Mouse (Mus musculus): ENCODE measurements around the gene Rabgap1l.

Gene Rabgap1l

DNA sequence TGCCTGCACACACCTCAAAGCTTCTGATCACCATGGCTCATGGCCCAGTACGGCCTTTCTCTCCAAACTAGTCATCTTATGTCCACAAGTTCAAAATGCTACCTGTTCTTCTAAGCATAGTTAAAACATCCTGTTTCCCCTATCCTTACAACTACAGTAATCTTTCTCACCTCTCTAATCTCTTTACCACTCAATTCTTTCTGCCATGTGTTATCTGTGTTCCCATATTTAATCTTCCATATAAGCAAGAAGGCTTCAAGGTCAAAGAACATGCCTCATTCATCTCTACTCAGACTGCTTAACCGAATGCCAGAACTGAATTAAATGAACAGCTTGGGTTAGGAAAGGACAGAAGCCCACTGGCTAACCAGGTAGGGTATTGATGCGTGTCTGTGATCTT lies 5.8 kb downstream of the Rabgap1l start:
- DNase-seq (ENCODE audit: low read depth): no peak

DNA sequence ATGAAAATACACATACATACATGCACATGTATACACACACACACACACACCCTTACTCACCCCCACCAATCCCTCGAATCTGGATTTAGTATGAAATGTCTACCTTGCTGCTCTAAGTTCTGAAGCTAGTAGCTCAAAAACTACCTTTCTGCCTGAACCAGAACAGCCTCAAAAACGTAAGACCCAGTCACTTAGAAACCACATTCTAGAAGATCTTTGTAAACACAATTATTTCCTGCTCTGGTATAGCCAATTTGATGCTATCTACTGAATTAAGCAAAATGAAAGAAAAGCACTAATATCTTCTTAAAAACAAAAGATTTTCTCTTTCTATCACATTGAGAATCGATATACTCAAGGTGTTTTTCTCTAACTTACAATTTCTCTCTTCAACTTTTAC lies 6.4 kb downstream of the Rabgap1l start:
- DNase-seq (ENCODE audit: low read depth): peak; percentile 26

DNA sequence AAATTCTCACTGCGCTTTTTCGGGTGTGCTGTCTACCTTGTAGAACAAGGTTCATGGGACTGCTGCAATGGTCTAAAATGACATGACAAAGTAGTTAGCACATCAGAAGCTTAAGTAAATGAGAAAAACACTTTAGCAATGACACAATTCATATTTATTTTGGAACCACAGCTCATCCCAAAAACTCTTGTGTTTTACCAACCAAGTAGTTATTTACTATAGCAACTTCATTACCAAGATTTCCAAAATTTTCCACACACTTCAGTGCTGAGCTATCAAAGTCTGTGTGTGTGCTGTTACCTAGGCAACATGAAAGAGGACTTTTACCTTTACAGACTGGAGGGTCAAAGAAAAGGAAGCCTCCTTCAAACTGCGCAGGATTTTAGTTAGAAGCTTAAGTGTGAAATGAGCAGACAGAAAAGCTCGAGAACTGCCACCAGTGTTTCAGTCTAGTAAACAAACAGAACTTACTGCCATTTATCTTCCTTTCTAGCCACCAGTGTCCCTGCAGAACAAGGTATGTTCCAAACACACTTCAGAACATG lies 7.3 kb downstream of the Rabgap1l start:
- DNase-seq (ENCODE audit: low read depth): peak; percentile 30

DNA sequence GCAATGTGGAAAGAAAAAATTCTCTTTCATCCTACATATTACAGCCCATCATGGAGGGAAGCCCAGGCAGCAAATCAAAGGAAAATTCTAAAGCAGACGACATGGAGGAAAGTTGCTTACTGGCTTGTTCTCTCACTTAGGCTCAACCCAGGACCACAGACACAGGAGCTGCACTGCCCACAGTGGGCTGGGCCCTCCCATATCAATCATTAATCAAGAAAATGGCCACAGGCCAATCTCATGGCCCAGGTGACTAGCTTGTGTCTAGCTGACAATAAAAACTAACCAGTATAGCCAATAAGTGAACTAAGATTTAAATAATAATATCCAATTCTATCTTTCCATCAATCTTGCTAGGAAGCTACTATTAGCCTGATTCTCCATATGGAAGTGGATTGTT lies 8.9 kb downstream of the Rabgap1l start:
- no peak for DNase-seq (ENCODE audit: low read depth)

DNA sequence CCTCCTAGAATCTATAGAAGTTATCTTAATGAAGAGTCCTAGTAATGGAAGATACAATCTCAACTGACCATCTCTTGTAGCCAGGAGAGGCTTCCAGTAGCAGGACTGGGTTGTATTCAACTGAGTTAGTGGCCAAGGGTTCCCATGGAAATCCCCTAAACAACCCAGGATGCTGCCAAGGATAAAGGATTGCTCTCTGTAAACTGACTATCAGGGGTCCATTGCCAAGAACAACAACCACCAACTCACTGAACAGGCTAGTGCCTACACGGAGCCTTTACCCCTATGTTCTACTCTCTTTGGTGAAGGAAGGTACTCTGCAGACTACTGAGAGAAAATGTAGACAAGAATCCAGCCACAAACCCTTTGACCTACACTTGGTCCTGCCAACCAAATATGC lies 18.8 kb downstream of the Rabgap1l start:
- DNase-seq (ENCODE audit: low read depth): no peak

DNA sequence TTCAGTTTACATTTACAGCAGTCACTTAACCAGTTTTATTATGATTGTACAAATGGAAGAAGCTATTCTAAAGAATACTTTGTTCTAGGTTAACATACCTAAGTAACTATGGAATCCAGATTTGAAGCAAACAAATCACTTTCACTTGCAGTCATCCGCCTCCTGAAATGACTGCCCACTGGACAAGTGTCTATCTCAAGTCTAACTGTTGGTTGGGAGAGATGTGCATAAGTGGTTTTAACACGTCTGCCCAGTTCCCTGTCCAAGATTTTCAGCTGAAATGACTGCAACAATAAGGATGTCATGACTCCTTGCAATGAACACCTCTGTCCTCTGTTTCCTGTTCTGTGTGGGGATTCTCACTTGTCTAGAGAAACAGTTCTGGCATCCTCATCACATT lies 27.4 kb downstream of the Rabgap1l start:
- no peak for DNase-seq (ENCODE audit: low read depth)

DNA sequence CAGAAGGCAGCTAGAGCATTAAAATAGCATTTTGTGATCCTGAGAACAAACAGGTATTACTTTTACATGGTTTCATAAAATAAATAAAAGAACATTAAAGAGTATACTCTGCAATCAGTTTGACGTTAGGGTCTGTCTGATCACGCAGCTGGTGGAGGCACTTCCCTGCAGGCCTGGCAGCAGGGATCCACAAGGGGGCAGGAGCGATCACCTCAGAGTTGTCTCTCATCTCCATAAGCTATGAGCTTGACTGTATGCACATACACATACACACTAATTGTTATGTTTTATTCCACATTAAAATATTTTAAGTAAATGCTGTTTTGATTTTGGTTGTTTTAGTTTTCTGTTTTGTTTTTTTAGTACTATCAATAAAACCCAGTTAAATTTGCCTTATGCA lies 34.8 kb downstream of the Rabgap1l start:
- peak; percentile 74 for DNase-seq (ENCODE audit: low read depth)

DNA sequence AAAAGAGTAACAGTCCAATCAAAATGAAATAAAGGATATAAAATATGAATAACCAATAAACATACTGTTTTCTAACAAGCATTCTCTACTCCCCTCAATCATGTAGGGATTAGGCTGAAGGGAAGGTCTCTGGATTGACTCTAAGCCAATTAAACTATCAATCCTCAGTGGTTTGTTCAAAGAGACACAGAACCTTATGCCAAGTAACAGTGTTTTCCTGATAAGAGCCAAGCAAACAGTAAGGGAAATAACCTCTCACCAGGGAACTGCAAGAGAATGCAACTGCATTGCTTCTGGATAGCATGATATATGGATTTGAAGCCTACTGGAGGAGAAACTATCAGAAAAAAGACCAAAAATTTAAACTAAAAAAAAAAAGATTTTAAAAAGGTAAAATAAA lies 37.7 kb downstream of the Rabgap1l start:
- DNase-seq (ENCODE audit: low read depth): no peak

DNA sequence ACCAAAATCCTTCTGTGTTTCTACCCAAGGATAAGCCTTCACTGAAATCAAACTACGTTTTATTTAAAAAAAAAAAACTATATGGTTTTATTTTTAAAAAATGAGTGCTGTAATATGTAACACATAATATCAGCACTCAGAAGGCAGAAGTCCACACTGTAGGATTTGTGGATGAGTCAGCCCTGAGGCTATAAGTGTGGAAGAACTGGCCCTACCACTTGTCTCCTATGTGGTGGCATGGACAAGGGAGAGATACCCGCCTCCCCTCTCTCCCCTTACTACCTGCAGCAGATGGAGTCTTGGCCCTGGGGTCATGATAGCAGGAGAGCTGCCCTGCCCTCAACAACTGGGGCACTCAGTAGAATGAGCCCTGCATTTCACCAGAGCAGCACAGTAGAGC lies 42.4 kb downstream of the Rabgap1l start:
- DNase-seq (ENCODE audit: low read depth): no peak

DNA sequence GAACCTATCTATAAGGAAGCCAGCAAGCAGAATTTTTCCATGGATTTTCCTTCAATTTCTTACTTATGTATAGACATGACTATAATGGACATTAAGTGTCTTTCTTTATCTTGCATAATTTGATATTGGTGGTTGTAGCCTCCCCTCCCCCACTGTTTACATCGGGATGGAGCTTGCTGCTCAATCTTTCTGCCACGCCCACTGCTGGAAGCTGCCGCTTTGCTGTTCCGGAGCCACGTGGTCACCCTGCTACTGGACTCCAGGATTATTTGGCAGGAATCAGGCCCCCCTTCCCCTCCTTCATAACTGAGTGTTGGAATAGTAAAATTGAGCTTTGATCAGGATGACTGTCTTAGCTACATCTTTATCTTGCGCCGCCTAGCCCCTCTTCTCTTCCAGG lies 46.2 kb downstream of the Rabgap1l start:
- no peak for DNase-seq (ENCODE audit: low read depth)

DNA sequence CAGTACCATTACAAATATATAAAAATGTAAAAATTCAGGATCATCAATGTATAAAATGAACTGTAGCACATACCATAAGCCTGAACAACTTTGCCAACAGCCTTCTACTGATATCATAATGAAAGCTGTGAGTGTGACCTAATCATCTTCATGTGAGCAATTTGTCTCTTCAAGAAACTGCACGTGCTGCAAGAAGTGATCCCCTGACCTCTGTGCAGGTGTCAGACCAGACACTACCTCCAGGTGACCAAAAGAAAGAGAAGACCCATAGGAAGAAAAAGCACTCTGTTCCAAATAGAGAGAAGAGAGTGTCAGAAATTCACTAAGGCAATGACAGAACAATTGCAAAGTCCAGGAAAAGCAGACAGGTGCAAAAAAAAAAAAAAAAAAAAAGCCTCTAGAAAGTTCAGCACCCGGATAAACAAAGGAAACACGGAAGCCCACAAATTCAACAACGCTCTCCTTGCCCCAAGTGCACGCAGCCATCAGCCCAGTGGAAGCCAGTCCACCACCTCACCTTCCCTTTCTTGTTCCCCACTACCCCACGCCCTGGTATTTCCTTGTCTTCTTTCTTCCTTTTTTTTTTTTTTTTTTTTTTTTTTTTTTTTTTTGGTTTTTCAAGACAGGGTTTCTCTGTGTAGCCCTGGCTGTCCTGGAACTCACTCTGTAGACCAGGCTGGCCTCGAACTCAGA lies 47.6 kb downstream of the Rabgap1l start:
- no peak for DNase-seq (ENCODE audit: low read depth)

DNA sequence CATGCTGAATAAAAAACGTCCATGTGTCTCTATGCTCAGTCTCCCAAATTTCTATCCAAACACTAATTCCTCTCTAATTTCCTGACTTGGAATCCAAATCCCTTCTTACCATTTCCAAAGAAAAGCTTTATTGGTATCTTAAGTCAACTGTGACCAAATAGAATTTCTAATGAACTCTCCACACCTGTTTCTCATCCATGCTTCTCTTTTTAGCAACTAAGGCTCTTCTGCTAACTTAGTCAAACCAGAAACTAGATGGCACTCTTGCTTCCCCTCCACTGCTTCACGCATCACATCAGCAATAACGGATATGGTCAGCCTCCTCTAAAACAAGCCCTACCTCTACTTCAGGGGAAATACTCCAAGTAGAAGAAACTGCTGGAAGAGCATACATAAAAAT lies 49.0 kb downstream of the Rabgap1l start:
- DNase-seq (ENCODE audit: low read depth): peak; percentile 8

DNA sequence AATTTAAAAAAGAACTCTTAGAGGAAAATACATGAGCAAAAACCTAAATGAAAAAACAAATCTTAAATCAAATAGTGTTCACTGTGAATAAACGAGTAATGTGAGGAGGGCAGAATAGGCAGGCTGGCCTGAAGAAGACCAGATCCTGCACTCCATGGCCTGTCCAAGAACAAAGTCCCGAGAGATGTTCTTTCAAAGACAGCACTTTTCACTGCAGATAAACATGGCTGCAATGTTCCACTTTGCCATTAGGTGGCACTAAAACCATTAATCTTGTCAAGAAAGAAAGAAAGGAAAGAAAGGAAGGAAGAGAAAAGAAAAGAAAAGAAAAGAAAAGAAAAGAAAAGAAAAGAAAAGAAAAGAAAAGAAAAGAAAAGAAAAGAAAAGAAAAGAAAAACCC lies 49.8 kb downstream of the Rabgap1l start:
- DNase-seq (ENCODE audit: low read depth): peak; percentile 76

DNA sequence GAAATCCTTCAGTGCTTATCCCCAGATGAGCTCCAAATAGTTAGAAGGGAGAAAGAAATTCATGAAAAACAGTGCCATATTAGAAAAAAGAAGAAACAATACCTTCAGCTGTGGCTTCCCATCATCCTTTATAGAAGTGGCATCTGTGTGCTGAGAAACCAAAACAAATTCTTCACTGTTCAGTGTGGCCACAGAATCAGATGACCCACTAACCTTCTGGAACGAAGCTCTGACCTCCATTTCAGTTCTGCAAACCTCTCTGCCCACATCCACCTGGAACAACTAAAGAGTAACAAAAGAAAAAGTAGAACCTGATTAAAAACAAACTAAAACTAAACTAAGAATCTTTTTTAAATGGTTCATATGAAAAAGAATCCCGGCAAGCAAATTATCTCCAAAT lies 52.4 kb downstream of the Rabgap1l start:
- no peak for DNase-seq (ENCODE audit: low read depth)

DNA sequence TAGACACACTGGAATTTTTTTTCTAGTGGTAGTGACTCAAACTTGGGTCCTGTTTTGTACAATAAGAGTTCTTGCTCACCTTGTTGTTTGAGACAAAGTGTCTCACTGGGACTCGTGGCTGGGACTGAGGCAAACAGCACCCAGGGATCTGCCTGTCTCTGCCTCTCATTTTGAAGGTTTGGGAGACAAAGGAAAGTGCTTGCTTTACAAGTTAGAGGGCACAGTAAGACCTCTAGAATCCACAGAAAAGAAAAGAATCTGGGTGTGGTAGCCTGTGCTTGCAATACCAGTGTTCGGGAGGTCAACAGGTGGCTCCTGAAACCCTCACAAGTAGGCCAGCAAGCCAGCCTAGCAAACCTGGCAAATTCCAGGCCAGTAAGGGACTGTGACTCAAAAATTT lies 58.3 kb downstream of the Rabgap1l start:
- DNase-seq (ENCODE audit: low read depth): no peak

DNA sequence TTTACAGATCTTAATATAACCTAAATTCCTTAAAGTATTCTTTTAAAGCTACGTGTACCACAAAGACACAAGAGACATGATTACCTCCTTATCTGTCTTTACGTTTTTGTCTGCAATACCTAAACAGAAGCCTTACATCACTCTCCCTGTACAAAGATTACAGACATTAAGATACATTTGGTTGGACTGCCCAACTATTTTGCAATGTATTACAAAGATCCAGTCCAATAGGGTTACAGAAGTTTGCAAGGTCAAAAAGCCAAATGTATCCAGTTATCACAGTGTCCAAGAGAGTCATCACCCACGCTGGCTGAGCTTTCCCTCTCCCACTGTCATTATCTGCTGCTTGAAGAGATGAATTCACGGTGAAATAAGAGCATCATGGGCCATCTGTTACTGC lies 63.1 kb downstream of the Rabgap1l start:
- no peak for DNase-seq (ENCODE audit: low read depth)

DNA sequence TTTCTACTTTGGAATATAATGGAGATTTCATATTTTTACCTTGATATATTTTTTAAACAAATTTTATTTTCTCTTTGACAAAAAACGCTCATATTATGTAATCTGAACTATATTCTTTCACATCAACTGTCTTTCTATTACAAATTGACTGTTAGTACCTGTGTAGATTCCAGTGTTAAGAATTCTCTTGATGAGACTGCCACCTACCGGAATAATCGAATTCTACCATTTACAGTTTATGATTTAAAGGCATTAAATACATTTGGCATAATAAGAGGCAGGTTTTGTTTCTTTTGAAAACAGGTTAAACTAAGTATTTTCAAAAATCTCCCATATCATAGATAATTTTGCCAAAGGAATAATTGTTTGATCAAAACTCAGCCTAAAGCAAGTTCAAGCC lies 75.3 kb downstream of the Rabgap1l start:
- peak; percentile 60 for DNase-seq (ENCODE audit: low read depth)

DNA sequence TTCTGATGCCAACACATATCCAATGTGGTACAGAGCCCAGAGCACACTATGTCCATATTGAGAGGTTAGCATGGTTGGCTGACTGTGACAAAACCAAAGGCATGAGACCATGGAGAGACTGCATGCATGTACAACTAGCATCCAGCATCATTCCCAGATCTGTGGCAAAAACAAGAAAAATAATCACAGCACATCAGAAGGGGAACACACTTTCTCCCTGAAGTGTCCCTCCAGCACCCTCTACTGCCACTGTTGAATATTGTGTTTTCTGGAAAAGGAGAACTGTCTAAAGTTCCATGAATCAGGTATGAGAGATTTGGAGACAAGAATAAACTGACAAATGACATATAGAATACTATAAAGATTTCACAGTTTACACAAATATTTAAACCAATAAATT lies 78.3 kb downstream of the Rabgap1l start:
- DNase-seq (ENCODE audit: low read depth): no peak

DNA sequence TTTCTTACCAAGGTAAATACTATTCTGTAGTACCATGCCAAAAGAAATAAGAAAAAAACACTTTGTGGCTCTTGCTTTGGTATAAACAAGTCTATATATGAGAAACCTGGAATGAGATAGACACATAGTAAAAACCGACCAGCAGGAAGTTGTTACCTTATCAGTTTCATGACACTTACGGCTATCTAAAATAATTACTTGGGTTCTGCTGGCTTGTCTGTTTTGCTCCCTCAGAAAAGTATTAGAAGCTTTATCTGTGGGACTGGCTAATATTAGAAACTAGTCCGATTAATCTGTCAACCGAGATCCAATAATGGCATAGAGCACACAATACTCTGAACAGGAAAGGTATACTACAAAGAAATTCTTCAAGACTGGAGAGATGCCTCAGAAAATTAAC lies 79.1 kb downstream of the Rabgap1l start:
- no peak for DNase-seq (ENCODE audit: low read depth)

DNA sequence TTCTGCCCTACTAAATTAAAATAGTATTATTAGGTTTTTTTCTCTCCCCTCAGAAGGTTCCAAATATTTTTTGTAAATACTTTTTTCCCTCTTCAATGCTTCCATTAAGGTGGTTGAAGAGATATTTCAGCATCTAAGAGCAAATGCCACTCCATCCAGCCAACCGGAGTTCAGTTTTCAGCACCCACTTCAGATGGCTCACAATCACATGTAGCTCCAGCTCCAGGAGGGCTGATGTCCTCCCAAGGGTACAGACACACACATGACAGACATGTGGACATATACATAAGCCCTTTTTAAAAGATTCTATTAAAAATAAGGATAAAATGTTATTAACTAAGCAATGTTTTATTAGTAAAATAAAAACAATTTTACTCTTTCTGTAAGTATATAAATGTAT lies 79.6 kb downstream of the Rabgap1l start:
- DNase-seq (ENCODE audit: low read depth): no peak

DNA sequence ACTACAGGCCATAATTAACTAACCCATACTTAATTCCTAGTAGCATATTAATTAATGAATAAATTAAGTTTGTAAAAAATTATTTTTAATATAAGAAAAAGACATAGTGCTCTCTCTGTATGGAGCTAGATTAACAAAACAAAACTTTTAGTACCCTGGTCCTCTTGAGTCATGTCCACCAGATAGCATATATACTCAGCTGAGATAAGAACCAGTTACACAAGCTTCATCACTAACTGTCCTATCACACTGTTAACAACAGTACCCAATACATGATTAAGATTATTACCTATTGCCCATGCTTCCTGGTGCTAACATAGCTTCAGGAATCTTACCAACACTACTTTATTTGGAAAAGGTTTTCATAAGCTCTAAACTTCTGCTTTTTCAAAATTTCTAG lies 82.5 kb downstream of the Rabgap1l start:
- DNase-seq (ENCODE audit: low read depth): no peak

DNA sequence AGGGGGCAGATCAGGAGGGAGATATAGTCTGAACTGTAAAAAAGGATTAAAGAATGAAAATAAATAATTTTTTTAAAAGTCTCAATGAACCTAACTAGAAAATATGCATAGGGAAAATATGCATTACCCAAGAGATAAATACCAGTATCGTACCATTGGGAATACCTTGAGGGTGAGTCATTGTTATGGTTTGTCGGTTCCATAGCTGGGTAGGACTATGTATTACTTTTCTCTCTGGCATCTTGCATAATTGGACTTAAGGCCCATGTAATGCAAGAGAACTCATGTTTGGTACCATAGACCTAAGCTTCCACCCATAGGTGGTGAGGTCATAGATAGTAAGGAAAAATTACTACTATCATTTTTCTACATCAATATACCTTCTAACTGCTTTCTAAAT lies 88.4 kb downstream of the Rabgap1l start:
- no peak for DNase-seq (ENCODE audit: low read depth)

DNA sequence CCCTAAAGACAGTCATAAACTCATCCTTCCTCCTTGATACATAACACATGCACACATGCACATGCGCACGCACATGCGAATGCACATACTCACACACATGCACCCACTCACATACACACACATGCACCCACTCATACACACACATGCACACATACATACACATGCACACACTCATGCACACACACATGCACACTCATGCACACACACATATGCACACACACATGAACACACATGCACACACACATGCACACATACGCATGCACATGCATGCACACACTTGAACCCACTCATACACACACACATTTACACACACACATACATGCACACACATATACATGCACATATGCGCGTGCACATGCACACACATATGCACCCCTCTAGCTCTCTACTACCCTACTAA lies 89.2 kb downstream of the Rabgap1l start:
- no peak for DNase-seq (ENCODE audit: low read depth)

DNA sequence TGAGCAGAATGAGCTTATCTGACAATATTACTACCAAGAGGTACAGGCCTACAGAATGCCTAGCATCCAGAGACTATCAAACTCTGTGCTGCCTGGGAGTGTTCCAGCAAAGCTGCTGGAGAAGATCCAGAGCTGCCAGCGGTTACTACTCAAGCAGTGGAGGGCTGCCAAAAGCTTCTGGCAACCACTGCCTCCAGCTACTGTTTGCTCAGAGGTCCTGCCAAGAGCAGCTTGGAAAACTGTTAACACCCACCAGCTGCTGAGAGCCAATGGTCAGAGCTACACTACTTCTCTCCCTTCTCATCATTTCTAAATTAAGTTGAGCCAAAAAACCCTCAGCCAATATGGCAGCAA lies 99.9 kb downstream of the Rabgap1l start:
- no peak for DNase-seq (ENCODE audit: low read depth)

All from naive thymus-derived CD4-positive, alpha-beta T cell, adult 2 months (primary cell).